Mouse (Mus musculus) heart, postnatal 0 days (tissue): ENCODE results near the gene Trcg1. TPM values are rescaled to one million over a fixed set of nuclear protein-coding genes. Genes with fewer than 3 reads are reported as not detected.

Experiments used
- ATAC-seq: fragments of 200-750 bp; cut with Nextera tagmentation; 2 replicates; pipeline ENCODE4 v1.8.0; 2017; ENCODE audit warnings: low read depth, moderate number of reproducible peaks, moderate library complexity; ENCODE audit not compliant: insufficient read depth
- DNase-seq: peaks from one replicate; pipeline ENCODE4 v3.0.0-alpha.2; 2016; ENCODE audit warnings: low spot score
- H3K27ac ChIP-seq: fragments of 300-500 bp; sonication (generic); 2 replicates; pipeline ENCODE4 v1.5.1; 2014; ENCODE audit warnings: low read depth, mild to moderate bottlenecking
- H3K27me3 ChIP-seq: fragments of 300-500 bp; sonication (generic); 2 replicates; pipeline ENCODE4 v1.6.1; 2014; ENCODE audit warnings: low read length, mixed read lengths; ENCODE audit not compliant: control insufficient read depth, insufficient read depth
- H3K36me3 ChIP-seq: fragments of 300-500 bp; sonication (generic); replicated peaks from 2 replicates; pipeline ENCODE4 v1.6.1; 2014; ENCODE audit warnings: low read length, mixed read lengths; ENCODE audit not compliant: control insufficient read depth, insufficient read depth
- H3K4me1 ChIP-seq: fragments of 300-500 bp; sonication (generic); 2 replicates; pipeline ENCODE4 v1.6.1; 2014; ENCODE audit warnings: antibody characterized with exemption; ENCODE audit not compliant: control insufficient read depth, insufficient read depth
- H3K4me2 ChIP-seq: fragments of 300-500 bp; sonication (generic); 2 replicates; pipeline ENCODE4 v1.6.1; 2014; ENCODE audit warnings: low read depth, mild to moderate bottlenecking, low read length, moderate library complexity
- H3K4me3 ChIP-seq: fragments of 300-500 bp; sonication (generic); 2 replicates; pipeline ENCODE4 v1.5.1; 2014; ENCODE audit warnings: low read depth, low read length
- H3K9ac ChIP-seq: fragments of 300-500 bp; sonication (generic); replicated peaks from 2 replicates; pipeline ENCODE4 v1.6.1; 2014; ENCODE audit warnings: low read depth, low read length, mixed read lengths
- H3K9me3 ChIP-seq: fragments of 300-500 bp; sonication (generic); replicated peaks from 2 replicates; pipeline ENCODE4 v1.6.1; 2016; ENCODE audit warnings: low read length; ENCODE audit not compliant: control insufficient read depth
- CTCF ChIP-seq: IDR thresholded peaks from 2 replicates; pipeline ENCODE4 v1.5.1; 2016; ENCODE audit warnings: antibody characterized with exemption, control low read depth, low read depth
- EP300 ChIP-seq: IDR thresholded peaks from 2 replicates; pipeline ENCODE4 v1.6.1; 2016; ENCODE audit warnings: antibody characterized with exemption, low read depth
- WGBS: fragments of 180-500 bp; shearing (Covaris S2); extraction: QIAGEN DNeasy Blood & Tissue Kit; methylation state at CpG from one replicate; pipeline ENCODE4 v1.1.7; 2014; 5-methylcytosine and 5-hydroxymethylcytosine counted together
- polyA plus RNA-seq: library from polyadenylated mRNA; unstranded; fragments of >200 nt; fragmentation: Nextera tagmentation; extraction: Ambion mirVana; gene quantifications from 2 replicates; pipeline ENCODE4 v1.2.1, GENCODE M21; 2015
- total RNA-seq: library from RNA; depleted of rRNA; stranded (reverse); fragments of >200 nt; gene quantifications from 2 replicates; pipeline ENCODE4 v1.2.3, GENCODE M21; 2014; ENCODE audit warnings: low replicate concordance

Trcg1 gene
- total and polyA plus RNA-seq, 2 experiments from 2014 or later = not detected

DNA sequence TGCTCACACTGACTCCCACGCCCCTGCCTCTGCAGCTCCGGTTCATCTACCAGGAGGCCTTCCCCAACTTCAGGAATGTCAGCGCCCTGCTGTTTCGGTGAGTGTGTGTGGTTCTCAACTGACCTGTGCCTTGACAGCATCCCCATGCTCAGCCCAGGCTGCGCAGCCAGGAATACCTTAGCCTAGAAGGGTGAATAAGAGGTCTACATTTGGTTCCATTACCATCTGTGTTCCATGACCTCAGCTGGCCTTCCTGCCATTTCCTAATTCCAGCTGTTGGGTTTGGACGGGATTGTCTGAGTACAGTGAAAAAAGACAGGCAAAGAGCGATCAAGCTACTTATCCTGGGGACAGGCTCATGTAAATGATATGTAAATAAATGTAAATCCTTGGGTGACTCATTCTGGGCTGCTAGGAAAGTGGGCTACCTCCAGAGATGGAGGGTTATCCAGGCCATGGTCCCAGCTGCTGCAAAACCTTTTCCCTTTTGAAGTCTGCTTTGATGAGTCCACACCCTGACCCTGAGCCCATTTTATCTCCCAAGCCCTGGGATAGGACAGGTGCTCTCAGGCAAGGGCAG, 7.8 kb downstream of the Trcg1 start:
- 48% methylated on average over 7 of the region's 7 CpGs for WGBS
- DNase-seq = no peak
- TF ChIP-seq EP300 (no peak), CTCF (no peak)

DNA sequence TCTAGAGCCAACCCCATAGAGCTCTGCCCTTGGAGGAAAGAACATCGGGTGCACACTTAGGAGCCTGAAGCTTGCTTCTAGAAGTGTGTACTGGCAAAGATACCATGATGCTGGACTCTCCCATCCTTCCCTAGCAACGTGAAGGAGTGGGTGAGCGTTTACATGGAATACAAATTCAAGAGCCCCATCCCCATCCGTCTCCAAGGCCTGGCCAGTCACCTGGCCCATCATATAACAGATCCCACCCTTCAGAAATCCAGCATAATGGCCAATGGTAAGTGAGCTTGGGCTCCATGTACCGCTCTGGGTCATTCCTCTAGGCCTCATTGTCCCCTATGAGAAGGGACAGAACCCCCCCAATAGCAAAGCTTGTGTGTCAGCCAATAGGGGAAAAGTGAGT, 10.1 kb downstream of the Trcg1 start:
- Histone ChIP-seq H3K9me3 (no peaks in the 10 kb centered on the region), H3K4me1 (no peaks in the 10 kb centered on the region), H3K4me3 (no peak overlapping the region), H3K27me3 (no peaks in the 10 kb centered on the region), H3K9ac (no peak overlapping the region), H3K36me3 (no peaks in the 10 kb centered on the region), H3K27ac (no peak overlapping the region), H3K4me2 (no peak overlapping the region)
- DNase-seq (no peak), ATAC-seq (no peak)
- no peak for TF ChIP-seq CTCF
- TF ChIP-seq EP300 = no peak
- 88% methylated on average over 5 of the region's 5 CpGs for WGBS

More for the DNA sequence above, 7.8 kb downstream of the Trcg1 start:
- Histone ChIP-seq H3K4me2 (no peak overlapping the region), H3K9ac (no peak overlapping the region), H3K4me1 (no peaks in the 10 kb centered on the region), H3K9me3 (no peaks in the 10 kb centered on the region), H3K36me3 (no peaks in the 10 kb centered on the region), H3K27ac (no peak overlapping the region), H3K4me3 (no peak overlapping the region), H3K27me3 (no peaks in the 10 kb centered on the region)
- no peak for ATAC-seq

DNA sequence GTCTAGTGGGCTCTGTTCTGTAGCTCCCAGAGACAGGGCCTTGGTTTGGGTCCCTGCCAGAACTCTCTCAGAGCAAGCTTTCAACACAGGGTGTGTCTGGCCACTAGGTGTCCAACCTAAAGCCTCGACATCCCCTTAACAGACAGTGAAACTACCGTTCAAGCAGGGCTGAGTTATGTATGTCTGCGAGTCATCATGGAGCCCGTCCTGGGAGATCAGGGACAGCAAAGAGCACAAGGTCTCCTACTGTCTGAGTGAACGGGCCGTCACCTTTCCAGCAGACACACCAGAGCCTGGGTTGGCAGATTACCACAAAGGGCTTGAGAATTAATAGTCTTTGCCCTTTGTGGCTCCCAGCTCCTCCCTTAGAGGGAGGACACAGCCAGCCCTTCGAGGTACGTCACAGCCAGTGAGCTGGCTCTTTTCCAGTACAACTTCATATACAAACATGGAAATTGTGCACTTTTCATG, 10.9 kb downstream of the Trcg1 start:
- Histone ChIP-seq H3K27ac (no peak overlapping the region), H3K27me3 (no peaks in the 10 kb centered on the region), H3K4me1 (no peaks in the 10 kb centered on the region), H3K9ac (no peak overlapping the region), H3K4me3 (no peak overlapping the region), H3K36me3 (peaks cover 4% of the 10 kb centered on the region; the same call in 1 of the 2 replicates), H3K4me2 (no peak overlapping the region), H3K9me3 (no peaks in the 10 kb centered on the region)
- 42% methylated on average over 8 of the region's 8 CpGs for WGBS
- DNase-seq = no peak
- no peak for ATAC-seq
- TF ChIP-seq CTCF = no peak
- TF ChIP-seq EP300 = no peak

DNA sequence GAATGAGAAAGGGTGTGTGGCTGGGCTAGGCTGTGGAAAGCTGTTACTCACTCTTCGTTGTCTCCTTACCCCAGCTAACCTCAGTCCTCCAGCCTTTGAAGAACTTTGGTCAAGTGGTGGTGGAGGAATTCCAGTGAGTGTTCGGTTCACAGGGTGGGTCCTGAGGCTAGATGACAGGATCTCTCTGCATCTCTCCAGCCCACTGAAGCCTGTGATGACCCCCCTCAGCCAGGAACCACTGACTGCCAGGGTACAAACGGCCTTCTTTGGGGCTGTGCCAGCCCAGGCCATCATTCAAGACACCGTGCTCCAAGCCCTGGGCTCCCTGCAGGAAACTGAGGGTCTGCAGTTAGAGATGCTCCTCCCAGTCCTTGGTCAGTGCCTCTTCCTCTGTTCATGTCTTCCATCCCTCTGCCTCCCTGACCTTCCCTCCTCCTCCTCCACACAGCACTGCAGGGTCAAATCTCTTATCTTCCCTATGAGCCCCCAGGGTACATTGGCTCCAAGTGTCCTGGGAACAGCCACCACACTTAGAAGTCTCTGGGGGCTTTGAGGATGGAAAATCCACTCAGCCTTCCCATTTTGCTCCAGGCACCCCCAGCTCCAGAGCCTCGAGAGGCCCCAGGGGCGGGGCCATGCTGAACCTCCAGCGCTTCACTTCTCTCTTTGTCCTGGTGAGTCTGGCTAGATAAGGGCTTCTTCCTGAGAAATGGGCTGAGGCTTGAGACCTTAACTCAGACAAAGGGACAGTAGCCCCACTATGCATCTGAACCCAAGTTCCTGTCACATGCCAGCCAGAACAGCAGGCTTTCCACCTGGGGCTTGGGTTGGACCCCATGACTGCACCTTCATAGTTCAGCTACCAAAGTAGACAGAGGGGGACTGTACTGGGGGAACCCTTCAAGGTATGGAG, 11.9 kb downstream of the Trcg1 start:
- Histone ChIP-seq H3K27me3 (no peaks in the 10 kb centered on the region), H3K27ac (no peak overlapping the region), H3K4me2 (no peak overlapping the region), H3K9me3 (no peaks in the 10 kb centered on the region), H3K36me3 (peaks cover 14% of the 10 kb centered on the region), H3K4me3 (no peak overlapping the region), H3K4me1 (no peaks in the 10 kb centered on the region), H3K9ac (no peak overlapping the region)
- TF ChIP-seq EP300 (no peak), CTCF (no peak)
- WGBS = 40% methylated on average over 7 of the region's 7 CpGs
- DNase-seq (no peak), ATAC-seq (no peak)

DNA sequence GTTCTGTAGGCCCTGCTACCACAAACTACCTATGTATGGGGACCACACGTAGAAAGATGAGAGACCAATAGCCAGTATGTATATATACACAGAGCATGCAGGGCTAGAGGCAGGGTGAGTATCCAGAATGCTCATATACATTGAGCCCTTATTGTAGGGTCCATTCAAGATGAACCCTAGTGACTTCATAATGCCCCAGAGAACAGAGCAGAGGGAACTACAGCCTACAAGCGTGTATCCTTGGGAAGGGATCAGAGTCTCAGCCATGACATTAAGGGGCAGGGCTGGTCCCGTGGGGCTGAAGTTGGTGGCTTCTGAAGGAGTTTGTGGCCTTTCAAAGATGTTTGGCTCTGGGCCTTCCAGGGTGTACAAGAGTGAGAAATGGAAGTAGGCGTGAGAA, 13.7 kb downstream of the Trcg1 start:
- ATAC-seq = no peak
- no peak for DNase-seq
- no peaks in the 10 kb centered on the region for H3K27me3 ChIP-seq
- H3K4me2 ChIP-seq = no peak overlapping the region
- no peaks in the 10 kb centered on the region for H3K9me3 ChIP-seq
- H3K4me3 ChIP-seq = no peak overlapping the region
- no peak for TF ChIP-seq EP300
- TF ChIP-seq CTCF = no peak
- no peak overlapping the region for H3K9ac ChIP-seq
- no peaks in the 10 kb centered on the region for H3K4me1 ChIP-seq
- H3K36me3 ChIP-seq = peaks cover 28% of the 10 kb centered on the region
- H3K27ac ChIP-seq = no peak overlapping the region
- 83% methylated on average over 4 of the region's 4 CpGs for WGBS

DNA sequence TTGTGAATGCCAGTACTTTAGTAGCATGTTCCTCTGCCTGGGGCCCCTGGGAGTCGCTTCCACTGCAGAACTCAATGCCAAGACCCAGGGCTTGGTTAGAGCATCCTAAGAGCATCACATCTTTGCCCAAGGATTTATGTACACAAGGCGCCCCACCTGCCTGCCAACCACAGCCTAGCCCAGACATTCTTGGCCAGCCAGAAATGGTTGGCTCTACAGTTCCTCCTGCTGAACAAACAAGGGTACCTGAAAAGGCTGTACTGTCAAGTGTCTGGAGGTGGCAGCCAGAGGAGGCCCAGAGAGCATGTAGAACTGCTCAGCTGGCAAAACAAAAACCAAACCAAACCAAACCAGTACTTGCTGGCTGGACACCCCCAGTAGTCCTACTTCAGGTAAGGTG, 14.8 kb downstream of the Trcg1 start:
- Histone ChIP-seq H3K9me3 (no peaks in the 10 kb centered on the region), H3K4me1 (no peaks in the 10 kb centered on the region), H3K4me2 (no peak overlapping the region), H3K36me3 (peaks cover 39% of the 10 kb centered on the region), H3K4me3 (no peak overlapping the region), H3K27me3 (no peaks in the 10 kb centered on the region), H3K9ac (no peak overlapping the region), H3K27ac (no peak overlapping the region)
- WGBS = 88% methylated on average over 2 of the region's 2 CpGs
- ATAC-seq (no peak), DNase-seq (no peak)
- TF ChIP-seq EP300 (no peak), CTCF (no peak)
